Mouse (Mus musculus): ENCODE measurements around the gene Tgm4. TPM values are rescaled to one million over a fixed set of nuclear protein-coding genes. Genes with fewer than 3 reads are reported as not detected.

Tgm4 gene
- 1 to 10 TPM; 1.2 to 1.7 TPM for total RNA-seq (2021)
- long read RNA-seq, experiment 1, partial matches to known transcripts = 0 of 2 reads
- long read RNA-seq, experiment 1, other reads (novel, unspliced or antisense) = 2 of 2 reads
- long read RNA-seq, experiment 2, partial matches to known transcripts = 0 of 2 reads
- long read RNA-seq, experiment 2, other reads (novel, unspliced or antisense) = 2 of 2 reads

- intact Hi-C loops (cut with DNase I) = no loop called here
- no peak for DNase-seq (ENCODE audit: low spot score in 2 of 2)
Measured at GRCm38 (mm10) chr9:123034426-123034825, at the start of gene Tgm4. TSS of gene Tgm4 (plus strand) at chr9:123034726.

- no peak for DNase-seq (ENCODE audit: low spot score in 2 of 2)
- intact Hi-C loops (cut with DNase I) = no loop called here
Measured at GRCm38 (mm10) chr9:122998406-122999192, 35.9 kb upstream of the Tgm4 start.

GRCm38 (mm10) chr9:122999193-122999586 lies 35.3 kb upstream of the Tgm4 start:
- no peak for DNase-seq (ENCODE audit: low spot score in 2 of 2)
- intact Hi-C loops (cut with DNase I) = no loop called here

GRCm38 (mm10) chr9:123004718-123005117 lies 29.8 kb upstream of the Tgm4 start:
- DNase-seq (ENCODE audit: low spot score in 2 of 2) = no peak
- intact Hi-C loops (cut with DNase I) = no loop called here

DNA sequence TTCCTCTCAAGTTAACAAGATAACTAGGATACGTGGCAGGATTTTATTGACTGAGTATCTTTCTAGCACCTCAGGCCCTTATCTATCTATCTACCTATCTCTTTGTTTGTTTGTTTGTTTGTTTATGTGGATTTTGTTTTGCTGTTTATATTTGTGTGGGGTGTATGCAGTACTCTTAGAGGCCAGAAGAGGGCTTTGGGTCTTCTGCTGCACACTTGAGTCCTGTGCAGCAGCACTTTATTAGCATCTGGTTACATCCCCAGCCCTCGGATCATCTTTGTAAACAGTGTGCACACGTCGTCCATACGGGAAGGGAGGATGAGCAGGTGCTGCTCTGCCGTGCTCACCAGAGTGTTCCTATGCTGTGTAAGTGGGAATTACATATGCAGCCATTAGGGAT lies 28.5 kb upstream of the Tgm4 start:
- intact Hi-C loops (cut with DNase I) = no loop called here
- no peak for DNase-seq (ENCODE audit: low spot score in 2 of 2)

DNA sequence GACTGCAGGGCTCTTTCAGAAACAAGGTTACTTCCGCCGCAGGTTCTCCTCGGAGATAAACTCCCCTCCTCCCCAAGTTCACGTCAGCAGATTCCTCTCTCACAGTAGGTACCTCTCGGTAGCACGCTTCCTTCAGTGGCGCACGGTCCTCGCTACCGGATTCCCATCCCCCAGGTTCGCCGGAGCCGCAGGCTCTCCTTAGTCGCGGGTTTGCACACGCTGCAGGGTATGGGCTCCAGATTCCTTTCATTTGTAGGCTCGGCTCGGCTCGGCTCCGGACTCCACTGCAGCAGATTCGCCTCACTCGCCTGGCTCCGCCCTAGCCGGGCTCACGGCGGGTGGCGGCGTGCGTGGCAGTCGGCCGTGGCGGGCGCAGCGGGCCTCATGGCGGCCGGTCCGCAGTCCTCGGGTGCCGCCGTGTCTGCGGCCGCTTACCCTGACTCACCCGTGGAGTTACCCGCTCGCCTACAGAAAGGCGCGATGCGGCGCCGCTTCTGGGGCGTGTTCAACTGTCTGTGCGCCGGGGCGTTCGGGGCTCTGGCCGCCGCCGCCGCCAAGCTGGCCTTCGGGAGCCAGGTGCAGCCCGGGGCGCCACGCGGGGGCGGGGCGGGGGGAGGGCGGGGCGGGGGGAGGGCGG lies 13.4 kb upstream of the Tgm4 start, which contains the start of gene Tmem42:
TSS of gene Tmem42 (plus strand) at position 332 of the 637 bp plus-strand sequence.
- DNase-seq (ENCODE audit: low spot score in 2 of 2) = peak; percentile 84 to 87

GRCm38 (mm10) chr9:123021636-123022379 lies 12.7 kb upstream of the Tgm4 start:
- peak in 1 of 2 experiments; percentile 15 for DNase-seq (ENCODE audit: low spot score in 2 of 2)
- intact Hi-C loops (cut with DNase I) = no loop called here

More for the DNA sequence above, 13.4 kb upstream of the Tgm4 start, which contains the start of gene Tmem42:
- intact Hi-C loops (cut with DNase I) = no loop called here

DNA sequence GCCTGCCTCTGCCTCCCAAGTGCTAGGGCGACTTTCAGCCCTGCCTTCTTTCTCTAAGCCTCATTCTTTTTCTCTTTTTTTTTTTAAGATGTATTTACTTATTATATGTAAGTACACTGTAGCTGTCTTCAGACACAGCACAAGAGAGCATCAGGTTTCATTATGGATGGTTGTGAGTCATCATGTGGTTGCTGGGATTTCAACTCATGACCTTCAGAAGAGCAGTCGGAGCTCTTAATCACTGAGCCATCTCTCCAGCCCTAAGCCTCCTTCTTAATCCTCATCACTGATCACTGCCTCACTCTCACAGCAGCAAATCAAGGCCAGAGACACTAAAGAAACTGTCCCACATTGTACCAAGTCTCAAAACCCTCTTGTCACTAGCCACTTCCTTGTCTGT lies 10.3 kb upstream of the Tgm4 start:
- no peak for DNase-seq (ENCODE audit: low spot score in 2 of 2)
- intact Hi-C loops (cut with DNase I) = no loop called here

GRCm38 (mm10) chr9:123031496-123032246 lies 2.9 kb upstream of the Tgm4 start:
- intact Hi-C loops (cut with DNase I) = no loop called here

DNA sequence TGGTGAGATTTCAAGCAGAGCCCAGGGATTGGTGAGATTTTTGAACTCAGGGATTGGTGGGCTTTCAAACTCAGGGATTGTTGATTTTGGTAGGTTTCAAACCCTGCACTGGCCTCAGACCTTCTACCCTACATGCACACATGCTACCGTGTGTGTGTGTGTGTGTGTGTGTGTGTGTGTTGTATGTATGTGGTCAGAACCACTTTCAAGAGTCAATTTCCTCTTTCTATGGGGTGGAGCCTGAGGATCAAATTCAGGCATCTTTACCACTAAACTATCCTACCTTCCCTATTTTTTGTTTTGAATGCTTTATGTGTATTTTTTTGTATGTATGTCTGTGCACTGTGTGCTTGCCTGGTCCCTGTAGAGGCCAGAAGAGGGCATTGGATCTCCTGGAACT lies 13.1 kb downstream of the Tgm4 start:
- intact Hi-C loops (cut with DNase I) = no loop called here

More at GRCm38 (mm10) chr9:123031496-123032246, 2.9 kb upstream of the Tgm4 start:
- no peak for DNase-seq (ENCODE audit: low spot score in 2 of 2)

GRCm38 (mm10) chr9:123058724-123059292 lies 24.3 kb downstream of the Tgm4 start:
- DNase-seq (ENCODE audit: low spot score in 2 of 2) = no peak
- intact Hi-C loops (cut with DNase I) = no loop called here

More for the DNA sequence above, 13.1 kb downstream of the Tgm4 start:
- no peak for DNase-seq (ENCODE audit: low spot score in 2 of 2)

DNA sequence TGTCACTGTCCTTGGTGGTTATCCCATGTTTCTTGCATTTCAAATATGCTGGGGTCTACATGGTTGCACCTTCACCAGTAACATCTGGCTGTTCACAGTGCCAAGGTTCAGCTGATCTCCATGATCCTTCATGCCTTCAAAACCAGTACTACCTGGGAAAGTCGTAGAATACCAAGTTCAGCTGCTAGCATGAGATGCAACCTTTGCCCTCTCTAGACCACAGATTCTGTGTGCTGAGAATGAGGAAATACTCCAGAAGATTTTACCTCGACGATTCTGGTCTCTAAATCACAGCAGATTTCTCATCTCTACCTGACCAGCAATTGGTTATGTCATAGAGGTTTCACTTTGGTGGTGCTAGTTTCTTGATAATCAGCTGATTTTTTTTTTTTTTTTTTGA lies 25.6 kb downstream of the Tgm4 start:
- DNase-seq (ENCODE audit: low spot score in 2 of 2) = no peak
- intact Hi-C loops (cut with DNase I) = no loop called here

DNA sequence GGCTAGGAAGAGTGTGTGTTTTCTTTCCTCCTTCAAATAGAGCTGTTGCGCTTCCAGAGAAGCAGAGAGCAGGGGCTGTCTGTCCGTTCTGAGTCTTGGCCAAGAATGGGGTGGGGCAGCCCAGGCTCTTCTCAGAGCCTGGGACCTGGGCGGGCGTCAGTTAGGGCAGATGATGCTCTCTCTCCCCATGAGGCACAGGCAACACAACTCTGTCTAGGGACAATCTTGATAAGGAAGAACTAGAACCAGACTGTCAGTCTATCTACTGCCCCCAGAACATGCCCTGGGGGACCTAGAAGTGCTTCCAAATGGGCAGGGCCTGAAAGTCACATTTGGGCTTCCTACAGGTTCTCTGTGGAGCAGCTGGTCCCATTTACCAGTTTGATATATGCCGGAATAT lies 44.6 kb downstream of the Tgm4 start:
- DNase-seq (ENCODE audit: low spot score in 2 of 2) = no peak

DNA sequence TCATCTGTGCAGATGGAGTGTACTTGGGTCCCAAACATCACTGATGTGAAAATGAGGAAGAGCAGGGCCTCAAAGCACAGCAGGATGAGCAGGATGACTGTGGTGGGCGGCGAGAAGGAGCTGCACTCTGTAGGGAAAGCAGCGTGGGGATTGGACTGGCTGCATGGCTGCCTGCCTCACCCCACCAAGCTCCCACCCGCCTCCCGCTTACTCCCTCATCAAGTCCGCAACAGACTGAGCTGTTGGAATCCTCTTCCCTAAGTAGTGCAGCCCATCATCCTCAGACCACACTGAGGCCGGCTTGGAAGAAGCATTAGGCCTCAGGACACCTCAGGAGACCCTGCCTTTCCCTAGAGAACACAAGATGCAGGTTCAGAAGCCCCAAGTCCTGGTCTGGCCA lies 45.8 kb downstream of the Tgm4 start:
- no peak for DNase-seq (ENCODE audit: low spot score in 2 of 2)
- intact Hi-C loops (cut with DNase I) = no loop called here

More for the DNA sequence above, 44.6 kb downstream of the Tgm4 start:
- intact Hi-C loops (cut with DNase I) = no loop called here

GRCm38 (mm10) chr9:123080796-123081195 lies 46.3 kb downstream of the Tgm4 start:
- intact Hi-C loops (cut with DNase I) = no loop called here

GRCm38 (mm10) chr9:123085373-123085772 lies 50.8 kb downstream of the Tgm4 start:
- DNase-seq (ENCODE audit: low spot score in 2 of 2) = no peak
- intact Hi-C loops (cut with DNase I) = no loop called here

More at GRCm38 (mm10) chr9:123080796-123081195, 46.3 kb downstream of the Tgm4 start:
- peak in 1 of 2 experiments; percentile 12 for DNase-seq (ENCODE audit: low spot score in 2 of 2)

GRCm38 (mm10) chr9:123087558-123087957 lies 53.0 kb downstream of the Tgm4 start:
- DNase-seq (ENCODE audit: low spot score in 2 of 2) = no peak
- intact Hi-C loops (cut with DNase I) = no loop called here

DNA sequence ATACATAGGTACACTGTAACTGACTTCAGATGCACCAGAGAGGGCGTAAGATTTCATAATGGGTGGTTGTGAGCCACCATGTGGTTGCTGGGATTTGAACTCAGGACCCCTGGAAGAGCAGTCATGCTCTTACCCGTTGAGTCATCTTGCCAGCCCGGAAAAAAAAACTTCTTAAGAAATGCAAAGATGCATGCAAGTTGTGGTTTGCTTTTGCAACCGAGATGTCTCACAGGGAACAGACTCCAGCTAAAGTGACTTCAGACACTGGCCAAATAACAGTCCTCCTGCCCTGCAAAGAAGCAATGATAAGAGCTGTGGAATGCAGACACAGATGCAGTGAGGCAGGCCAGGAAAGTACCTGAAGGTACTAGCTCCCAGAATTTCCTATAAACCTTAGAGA lies 56.3 kb downstream of the Tgm4 start:
- intact Hi-C loops (cut with DNase I) = no loop called here
- no peak for DNase-seq (ENCODE audit: low spot score in 2 of 2)

Data from left cerebral cortex, postnatal 14 days (tissue).